Mouse (Mus musculus): ENCODE results near the gene Qrfpr. TPM values are rescaled to one million over a fixed set of nuclear protein-coding genes. Genes with fewer than 3 reads are reported as not detected.

Qrfpr gene
- polyA plus RNA-seq, 1 experiment: not detected

DNA sequence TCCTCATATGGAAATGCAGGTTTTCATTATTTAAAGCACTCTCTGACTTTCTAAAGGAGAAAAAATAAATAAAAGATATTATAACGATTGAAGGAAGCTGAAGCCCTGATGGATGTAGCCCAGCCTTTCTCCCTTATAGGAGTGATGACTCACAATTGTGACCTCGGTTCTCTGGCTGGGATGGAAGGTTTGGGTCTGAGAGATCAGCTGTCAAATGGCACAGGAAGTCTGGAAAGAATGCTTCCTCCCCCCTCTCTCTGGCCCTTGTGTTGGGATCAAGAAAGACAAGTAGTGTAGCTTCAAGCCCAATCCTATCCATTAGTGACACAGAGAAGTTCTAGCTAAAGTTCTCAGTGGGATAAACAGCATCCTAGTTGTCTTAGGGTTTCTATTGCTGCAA lies 7.8 kb upstream of the Qrfpr start:
- H3K79me3 ChIP-seq (ENCODE audit: low read depth): no peaks in the 10 kb centered on the region
- no peaks in the 10 kb centered on the region for H3K79me2 ChIP-seq (ENCODE audit: control insufficient read depth, insufficient read depth)
- TF ChIP-seq FOSL1 (IDR thresholded peaks at IDR 0.05; ENCODE audit: insufficient read depth, low read length, poor library complexity, severe bottlenecking) (no peak), CTCF (IDR thresholded peaks at IDR 0.05; ENCODE audit: control insufficient read depth, insufficient read depth, insufficient read length) (no peak), MAX (IDR thresholded peaks at IDR 0.05) (no peak), USF1 (IDR thresholded peaks at IDR 0.05; ENCODE audit: low read depth) (no peak), MYOD1 (IDR thresholded peaks at IDR 0.05; ENCODE audit: control insufficient read depth, insufficient read length, low read depth) (no peak), MYOG (IDR thresholded peaks at IDR 0.05; ENCODE audit: control insufficient read depth, extremely low read depth, insufficient read length) (no peak), CEBPB (IDR thresholded peaks at IDR 0.05; ENCODE audit: low read depth) (no peak)
- H3K4me3 ChIP-seq (ENCODE audit: insufficient read depth, poor library complexity, severe bottlenecking): no peak overlapping the region
- no peaks in the 10 kb centered on the region for H3K36me3 ChIP-seq (ENCODE audit: control insufficient read depth, insufficient read depth)
- H3ac ChIP-seq (ENCODE audit: control insufficient read depth, insufficient read length, low read depth): no peak overlapping the region
- no peaks in the 10 kb centered on the region for H3K27me3 ChIP-seq (ENCODE audit: control insufficient read depth, insufficient read depth, insufficient read length)

DNA sequence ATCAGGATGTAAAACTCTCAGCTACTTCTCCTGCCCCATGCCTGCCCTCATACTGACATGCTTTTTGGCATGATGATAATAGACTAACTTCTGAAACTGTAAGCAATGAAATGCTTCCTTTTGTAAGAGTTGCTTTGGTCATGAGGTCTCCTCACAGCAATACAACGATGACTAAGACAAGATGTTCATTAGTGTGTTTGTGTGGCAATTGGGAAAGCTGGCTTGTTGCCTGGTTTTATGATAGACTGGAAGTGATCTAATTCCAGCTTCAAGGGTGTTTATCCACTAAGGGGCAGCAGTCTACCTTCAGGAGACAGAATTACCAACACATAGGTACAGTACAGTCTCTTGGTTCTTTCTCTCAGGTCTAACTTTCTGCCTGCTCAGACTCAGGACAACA lies 5.1 kb upstream of the Qrfpr start:
- Histone ChIP-seq H3ac (ENCODE audit: control insufficient read depth, insufficient read length, low read depth) (no peak overlapping the region), H3K79me3 (ENCODE audit: low read depth) (no peaks in the 10 kb centered on the region), H3K4me3 (ENCODE audit: insufficient read depth, poor library complexity, severe bottlenecking) (no peak overlapping the region), H3K27me3 (ENCODE audit: control insufficient read depth, insufficient read depth, insufficient read length) (no peaks in the 10 kb centered on the region), H3K36me3 (ENCODE audit: control insufficient read depth, insufficient read depth) (no peaks in the 10 kb centered on the region), H3K79me2 (ENCODE audit: control insufficient read depth, insufficient read depth) (no peaks in the 10 kb centered on the region)
- no peak for TF ChIP-seq CEBPB (IDR thresholded peaks at IDR 0.05; ENCODE audit: low read depth)
- no peak for TF ChIP-seq CTCF (IDR thresholded peaks at IDR 0.05; ENCODE audit: control insufficient read depth, insufficient read depth, insufficient read length)

DNA sequence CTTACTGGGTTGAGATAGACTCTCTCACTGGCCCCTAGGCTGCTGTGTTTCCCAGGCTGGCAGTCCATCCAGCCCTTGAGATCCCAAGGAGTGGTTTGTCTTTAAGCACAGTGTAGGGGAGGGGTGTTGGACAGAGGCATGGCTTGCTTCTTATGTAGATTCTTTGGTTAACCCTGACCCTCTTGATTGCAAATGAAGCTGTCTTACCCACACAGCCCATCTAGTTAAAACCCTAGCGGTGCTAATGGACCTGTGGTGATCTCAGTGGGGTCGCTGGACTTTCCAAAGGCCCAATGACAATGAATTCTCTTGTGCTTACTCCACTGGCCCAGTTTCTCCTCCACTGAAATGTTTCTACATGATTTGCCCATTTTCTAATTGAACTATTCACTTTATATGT lies 1.2 kb upstream of the Qrfpr start:
- Histone ChIP-seq H3ac (ENCODE audit: control insufficient read depth, insufficient read length, low read depth) (no peak overlapping the region), H3K36me3 (ENCODE audit: control insufficient read depth, insufficient read depth) (no peaks in the 10 kb centered on the region), H3K27me3 (ENCODE audit: control insufficient read depth, insufficient read depth, insufficient read length) (no peaks in the 10 kb centered on the region), H3K79me2 (ENCODE audit: control insufficient read depth, insufficient read depth) (no peaks in the 10 kb centered on the region), H3K79me3 (ENCODE audit: low read depth) (no peaks in the 10 kb centered on the region), H3K4me3 (ENCODE audit: insufficient read depth, poor library complexity, severe bottlenecking) (no peak overlapping the region)
- TF ChIP-seq MAX (IDR thresholded peaks at IDR 0.05): no peak
- no peak for TF ChIP-seq MYOD1 (IDR thresholded peaks at IDR 0.05; ENCODE audit: control insufficient read depth, insufficient read length, low read depth)
- TF ChIP-seq MYOG (IDR thresholded peaks at IDR 0.05; ENCODE audit: control insufficient read depth, extremely low read depth, insufficient read length): no peak
- TF ChIP-seq FOSL1 (IDR thresholded peaks at IDR 0.05; ENCODE audit: insufficient read depth, low read length, poor library complexity, severe bottlenecking): no peak
- TF ChIP-seq USF1 (IDR thresholded peaks at IDR 0.05; ENCODE audit: low read depth): no peak

DNA sequence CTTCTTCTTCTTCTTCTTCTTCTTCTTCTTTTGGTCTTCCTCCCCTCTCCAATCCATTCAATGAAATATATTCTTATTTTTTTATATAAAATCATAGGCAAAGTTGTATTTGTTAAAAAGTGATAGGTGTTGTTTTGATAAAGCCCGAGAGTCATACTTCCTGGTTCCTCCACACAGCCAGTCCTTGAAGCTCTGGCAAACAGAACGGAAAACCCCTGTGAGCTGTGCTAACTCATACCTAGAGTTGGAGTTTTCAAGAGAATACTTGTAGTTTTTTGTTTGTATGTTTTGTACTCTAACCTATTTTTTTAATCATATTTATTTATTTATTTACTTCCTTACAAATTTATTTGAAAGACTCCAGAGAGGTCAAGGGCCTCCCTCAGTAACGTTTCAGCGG lies 9.4 kb downstream of the Qrfpr start:
- H3ac ChIP-seq (ENCODE audit: control insufficient read depth, insufficient read length, low read depth): no peak overlapping the region
- H3K27me3 ChIP-seq (ENCODE audit: control insufficient read depth, insufficient read depth, insufficient read length): no peaks in the 10 kb centered on the region
- no peak overlapping the region for H3K4me3 ChIP-seq (ENCODE audit: insufficient read depth, poor library complexity, severe bottlenecking)
- TF ChIP-seq MYOD1 (IDR thresholded peaks at IDR 0.05; ENCODE audit: control insufficient read depth, insufficient read length, low read depth) (no peak), MAX (IDR thresholded peaks at IDR 0.05) (no peak), USF1 (IDR thresholded peaks at IDR 0.05; ENCODE audit: low read depth) (no peak), CTCF (IDR thresholded peaks at IDR 0.05; ENCODE audit: control insufficient read depth, insufficient read depth, insufficient read length) (no peak), FOSL1 (IDR thresholded peaks at IDR 0.05; ENCODE audit: insufficient read depth, low read length, poor library complexity, severe bottlenecking) (no peak), MYOG (IDR thresholded peaks at IDR 0.05; ENCODE audit: control insufficient read depth, extremely low read depth, insufficient read length) (no peak), CEBPB (IDR thresholded peaks at IDR 0.05; ENCODE audit: low read depth) (no peak)
- no peaks in the 10 kb centered on the region for H3K79me2 ChIP-seq (ENCODE audit: control insufficient read depth, insufficient read depth)
- H3K79me3 ChIP-seq (ENCODE audit: low read depth): no peaks in the 10 kb centered on the region
- H3K36me3 ChIP-seq (ENCODE audit: control insufficient read depth, insufficient read depth): no peaks in the 10 kb centered on the region

DNA sequence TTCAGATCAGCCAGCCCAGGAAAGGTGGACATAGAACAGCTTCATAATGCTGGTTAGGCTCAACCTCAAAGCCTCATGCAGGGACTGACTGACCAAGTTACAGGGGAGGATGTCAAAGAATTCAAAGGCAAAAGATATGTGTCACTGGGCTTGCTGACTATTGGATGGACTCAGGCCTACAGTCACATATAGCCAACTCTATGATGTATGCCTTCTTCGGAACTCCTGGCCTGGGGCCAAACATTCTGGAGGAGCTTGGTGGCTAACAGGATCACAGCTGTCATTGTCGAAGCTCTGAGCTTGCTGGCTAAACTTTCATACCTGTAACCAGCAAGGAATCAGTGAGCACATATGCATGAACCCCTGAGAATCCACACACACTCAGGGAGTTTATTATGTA lies 11.2 kb downstream of the Qrfpr start:
- Histone ChIP-seq H3K27me3 (ENCODE audit: control insufficient read depth, insufficient read depth, insufficient read length) (no peaks in the 10 kb centered on the region), H3K4me3 (ENCODE audit: insufficient read depth, poor library complexity, severe bottlenecking) (no peak overlapping the region), H3K79me3 (ENCODE audit: low read depth) (no peaks in the 10 kb centered on the region), H3ac (ENCODE audit: control insufficient read depth, insufficient read length, low read depth) (no peak overlapping the region), H3K79me2 (ENCODE audit: control insufficient read depth, insufficient read depth) (no peaks in the 10 kb centered on the region), H3K36me3 (ENCODE audit: control insufficient read depth, insufficient read depth) (no peaks in the 10 kb centered on the region)
- TF ChIP-seq MYOD1 (IDR thresholded peaks at IDR 0.05; ENCODE audit: control insufficient read depth, insufficient read length, low read depth) (no peak), MAX (IDR thresholded peaks at IDR 0.05) (no peak), FOSL1 (IDR thresholded peaks at IDR 0.05; ENCODE audit: insufficient read depth, low read length, poor library complexity, severe bottlenecking) (no peak), USF1 (IDR thresholded peaks at IDR 0.05; ENCODE audit: low read depth) (no peak), MYOG (IDR thresholded peaks at IDR 0.05; ENCODE audit: control insufficient read depth, extremely low read depth, insufficient read length) (no peak), CTCF (IDR thresholded peaks at IDR 0.05; ENCODE audit: control insufficient read depth, insufficient read depth, insufficient read length) (no peak), CEBPB (IDR thresholded peaks at IDR 0.05; ENCODE audit: low read depth) (no peak)

DNA sequence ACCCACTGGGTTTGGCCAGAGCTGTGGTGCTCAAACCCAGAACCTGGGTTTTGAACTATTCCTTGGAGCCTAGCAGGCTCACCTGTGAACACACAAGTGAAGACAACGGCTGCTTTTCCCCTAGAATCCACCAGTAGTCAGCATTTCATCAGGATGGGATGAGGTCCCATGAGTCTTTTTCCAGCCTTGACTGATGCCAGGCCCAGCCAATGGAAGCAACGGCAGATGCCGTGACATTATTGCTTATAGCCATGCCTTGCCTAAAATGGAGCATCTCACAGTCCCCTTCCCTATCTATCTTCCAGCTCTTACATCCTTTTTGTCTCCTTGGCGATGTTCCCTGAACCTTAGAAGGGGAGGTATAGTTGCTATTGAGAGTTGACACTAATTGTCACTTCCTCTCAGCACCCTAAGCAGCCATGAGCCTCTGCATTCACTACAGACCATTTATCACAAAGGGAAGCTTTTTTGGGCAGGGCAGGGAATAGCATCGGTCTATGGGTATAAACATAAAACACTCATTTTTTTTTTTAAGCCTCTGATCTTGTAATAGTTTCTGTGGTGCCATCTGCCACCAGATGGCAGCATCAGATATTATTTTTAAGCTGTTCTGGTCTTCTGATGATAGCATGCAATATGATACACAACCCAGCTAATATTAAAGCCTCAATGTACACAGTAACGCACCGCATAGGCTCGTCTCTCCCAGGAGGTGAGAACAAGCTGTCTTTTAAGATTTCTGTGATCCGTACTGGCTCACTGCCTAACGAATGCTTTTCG lies 12.1 kb downstream of the Qrfpr start:
- no peaks in the 10 kb centered on the region for H3K79me2 ChIP-seq (ENCODE audit: control insufficient read depth, insufficient read depth)
- H3K4me3 ChIP-seq (ENCODE audit: insufficient read depth, poor library complexity, severe bottlenecking): no peak overlapping the region
- no peaks in the 10 kb centered on the region for H3K36me3 ChIP-seq (ENCODE audit: control insufficient read depth, insufficient read depth)
- TF ChIP-seq CEBPB (IDR thresholded peaks at IDR 0.05; ENCODE audit: low read depth): no peak
- no peak for TF ChIP-seq MYOG (IDR thresholded peaks at IDR 0.05; ENCODE audit: control insufficient read depth, extremely low read depth, insufficient read length)
- no peak for TF ChIP-seq MAX (IDR thresholded peaks at IDR 0.05)
- TF ChIP-seq CTCF (IDR thresholded peaks at IDR 0.05; ENCODE audit: control insufficient read depth, insufficient read depth, insufficient read length): no peak
- no peak for TF ChIP-seq FOSL1 (IDR thresholded peaks at IDR 0.05; ENCODE audit: insufficient read depth, low read length, poor library complexity, severe bottlenecking)
- TF ChIP-seq MYOD1 (IDR thresholded peaks at IDR 0.05; ENCODE audit: control insufficient read depth, insufficient read length, low read depth): no peak
- TF ChIP-seq USF1 (IDR thresholded peaks at IDR 0.05; ENCODE audit: low read depth): no peak
- no peak overlapping the region for H3ac ChIP-seq (ENCODE audit: control insufficient read depth, insufficient read length, low read depth)
- no peaks in the 10 kb centered on the region for H3K79me3 ChIP-seq (ENCODE audit: low read depth)
- no peaks in the 10 kb centered on the region for H3K27me3 ChIP-seq (ENCODE audit: control insufficient read depth, insufficient read depth, insufficient read length)
